Mouse (Mus musculus) heart, postnatal 4 days (tissue): ENCODE measurements around the gene Cmtm5. TPM values are rescaled to one million over a fixed set of nuclear protein-coding genes. Genes with fewer than 3 reads are reported as not detected.
"Not testable (repeated sequence)": the region's sequence is repeated elsewhere in the genome, so short reads cannot be mapped to it uniquely, and the experiment has no call there.

Experiments
- DNase-seq: peaks from one replicate; pipeline ENCODE4 v3.0.0; 2021
- microRNA-seq, 2 experiments: library from miRNA; unstranded; fragments of <30 nt; microRNA quantifications; one replicate each; pipeline ENCODE4 v1.2.0; 2021 to 2022
- total RNA-seq, 2 experiments: library from RNA; stranded (reverse); gene quantifications; 2 replicates each; pipeline ENCODE4 v1.2.3; 2021

Cmtm5 gene
- total RNA-seq, 2 experiments from 2014 or later = 0.33 TPM; not detected in 1

GRCm38 (mm10) chr14:54959853-54960613 is 24.0 kb downstream of the Cmtm5 start:
- DNase-seq = peak; percentile 48

DNA sequence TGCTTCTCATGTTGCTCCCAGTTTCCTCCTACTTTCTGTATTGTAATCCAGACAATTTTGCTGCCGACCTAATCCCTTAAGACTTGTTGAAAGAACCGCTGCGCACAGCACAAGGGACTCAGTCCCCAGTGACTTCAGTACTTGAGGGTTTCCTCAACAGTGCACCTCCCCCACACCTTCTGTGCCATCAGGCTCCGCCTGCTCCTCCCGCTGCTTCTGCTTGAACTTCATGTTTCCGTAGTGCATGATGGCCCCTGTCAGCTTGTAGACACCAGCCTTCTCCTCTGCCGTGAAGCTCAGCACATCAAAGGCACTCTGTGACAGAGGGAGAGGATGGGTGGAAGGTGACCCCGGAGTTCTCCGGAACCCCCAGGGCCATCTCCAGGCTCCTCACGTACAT is 24.7 kb downstream of the Cmtm5 start:
- DNase-seq = no peak

DNA sequence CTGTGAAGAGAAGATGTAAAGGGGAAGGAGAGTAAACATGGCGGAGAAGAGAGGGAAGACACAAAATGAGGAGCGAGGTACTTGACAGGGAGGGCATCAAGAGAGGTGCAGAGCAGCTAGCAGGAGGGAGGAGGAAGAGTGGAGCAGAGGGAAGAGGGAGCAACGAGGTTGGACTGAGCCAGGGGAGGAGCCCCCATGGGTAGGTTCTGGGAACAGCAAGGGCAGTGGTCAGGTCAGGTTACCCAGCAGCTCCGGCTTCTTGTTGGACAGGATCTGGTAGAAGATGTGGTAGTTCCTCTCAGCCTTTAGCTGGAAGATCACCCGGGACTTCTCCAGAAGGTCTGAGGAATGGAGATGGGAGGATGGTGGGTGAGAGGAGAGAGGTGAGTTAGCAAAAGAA is 25.4 kb downstream of the Cmtm5 start:
- no peak for DNase-seq

- no peak for DNase-seq
These were observed 26.7 kb downstream of the Cmtm5 start for GRCm38 (mm10) chr14:54962714-54963113.

- no peak for DNase-seq
These were observed 27.7 kb downstream of the Cmtm5 start for GRCm38 (mm10) chr14:54963727-54964126.

- no peak for DNase-seq
These were observed 29.0 kb downstream of the Cmtm5 start for GRCm38 (mm10) chr14:54965044-54965443.

GRCm38 (mm10) chr14:54965631-54966030 is 29.6 kb downstream of the Cmtm5 start:
- DNase-seq = no peak

DNA sequence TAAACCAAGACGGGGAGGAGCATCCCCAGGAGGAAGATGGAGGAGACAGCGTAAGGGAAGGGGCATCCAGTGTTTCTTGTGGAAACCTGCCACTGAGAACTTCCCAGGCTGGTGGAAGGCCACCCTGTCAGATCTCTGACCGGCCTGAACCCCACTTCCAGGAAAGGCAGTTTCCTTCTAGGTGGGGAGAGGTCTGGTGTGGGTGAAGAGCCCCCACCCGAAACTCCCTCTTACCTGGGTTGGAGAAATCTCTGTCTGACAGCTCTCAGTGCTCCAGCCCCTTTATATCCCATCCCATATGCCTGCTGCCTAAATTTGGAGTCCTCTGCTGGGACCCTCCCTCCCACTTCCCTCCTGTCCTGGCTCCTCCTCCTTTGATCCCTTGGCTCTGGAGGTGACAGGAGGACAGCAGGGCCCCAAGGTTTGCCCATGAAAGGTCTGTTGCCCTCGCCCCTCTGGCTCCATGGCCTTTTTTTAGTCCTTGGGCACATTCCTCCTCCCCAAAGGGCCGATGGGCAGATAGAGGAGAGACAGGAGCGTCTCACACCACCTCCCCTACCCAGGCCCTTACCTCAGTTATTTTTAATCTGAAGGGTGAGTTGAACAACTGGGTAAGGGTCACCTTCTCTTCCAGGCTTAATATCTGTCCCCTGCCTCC is 30.4 kb downstream of the Cmtm5 start, which contains the start of gene Myh6:
Myh6 (minus strand) TSS at position 608 of the 658 bp plus-strand sequence.
- DNase-seq = peak; percentile 81

DNA sequence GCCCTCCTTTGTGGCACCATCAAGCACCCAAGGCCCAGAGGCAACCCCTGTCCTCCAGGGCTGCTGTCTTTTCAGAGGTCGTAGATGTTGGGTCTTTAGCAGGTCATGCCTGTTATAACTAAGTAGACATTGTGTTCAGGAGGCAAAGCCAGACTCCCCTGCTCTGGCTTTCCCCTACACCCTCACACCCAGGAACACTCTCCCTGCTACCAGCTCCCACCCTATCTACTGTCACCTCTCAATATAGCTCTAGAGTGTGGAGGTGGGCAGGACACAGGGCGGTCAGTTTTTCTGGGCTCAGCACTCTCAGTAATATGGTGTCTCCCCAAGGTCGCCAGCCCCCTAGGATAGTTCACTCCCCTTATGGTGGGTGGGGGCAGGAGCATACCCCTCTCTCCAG is 31.8 kb downstream of the Cmtm5 start:
- DNase-seq = peak; percentile 63

- DNase-seq = peak; percentile 86
These were observed 32.3 kb downstream of the Cmtm5 start for GRCm38 (mm10) chr14:54968344-54968743.

DNA sequence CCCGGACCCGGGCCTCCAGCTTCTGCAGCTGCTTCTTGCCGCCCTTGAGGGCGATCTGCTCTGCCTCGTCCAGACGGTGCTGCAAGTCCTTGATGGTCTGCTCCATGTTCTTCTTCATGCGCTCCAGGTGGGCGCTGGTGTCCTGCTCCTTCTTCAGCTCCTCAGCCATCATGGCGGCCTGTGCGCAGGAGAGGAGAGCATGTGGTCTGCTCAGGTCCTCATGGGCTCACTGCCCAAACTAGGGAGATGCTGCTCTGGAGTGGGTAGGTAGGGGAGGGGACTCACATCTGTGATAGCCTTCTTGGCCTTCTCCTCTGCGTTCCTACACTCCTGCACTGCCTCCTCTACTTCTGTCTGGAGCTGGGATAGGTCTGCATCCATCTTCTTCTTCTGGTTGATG is 36.7 kb downstream of the Cmtm5 start:
- not testable (repeated sequence) for DNase-seq

DNA sequence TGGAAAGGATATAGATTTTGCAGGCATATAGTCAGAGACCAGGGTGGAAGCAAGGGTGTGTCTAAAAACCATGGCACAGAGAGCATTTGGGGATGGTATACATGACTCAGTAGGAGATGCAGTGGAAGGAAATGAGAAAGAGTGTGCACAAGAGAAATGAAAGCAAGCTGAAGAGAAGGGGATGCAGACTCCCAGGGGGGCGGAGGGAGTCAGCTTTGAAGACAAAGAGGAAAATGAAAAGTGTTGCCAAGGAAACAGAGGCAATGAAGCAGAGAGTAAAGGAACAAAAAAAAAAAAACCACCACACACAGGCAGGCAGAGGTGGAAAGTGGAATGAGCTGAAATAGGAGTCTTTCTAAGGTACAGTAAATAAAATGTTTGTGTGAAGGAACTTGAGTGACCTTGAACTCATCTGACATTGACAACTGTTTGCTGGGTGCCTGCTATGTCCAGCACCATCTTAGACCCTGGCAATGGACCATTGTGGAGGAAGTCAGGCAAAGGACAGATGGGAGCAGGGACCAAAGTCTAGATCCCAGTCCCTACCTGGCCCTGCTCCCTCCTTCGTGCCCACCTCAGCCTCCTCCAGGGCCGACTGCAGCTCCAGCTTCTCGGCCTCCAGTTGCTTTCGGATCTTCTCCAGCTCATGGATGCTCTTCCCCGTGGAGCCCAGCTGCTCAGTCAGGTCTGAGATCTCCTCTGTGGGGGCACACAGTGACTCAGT is 38.2 kb downstream of the Cmtm5 start:
- DNase-seq = no peak

DNA sequence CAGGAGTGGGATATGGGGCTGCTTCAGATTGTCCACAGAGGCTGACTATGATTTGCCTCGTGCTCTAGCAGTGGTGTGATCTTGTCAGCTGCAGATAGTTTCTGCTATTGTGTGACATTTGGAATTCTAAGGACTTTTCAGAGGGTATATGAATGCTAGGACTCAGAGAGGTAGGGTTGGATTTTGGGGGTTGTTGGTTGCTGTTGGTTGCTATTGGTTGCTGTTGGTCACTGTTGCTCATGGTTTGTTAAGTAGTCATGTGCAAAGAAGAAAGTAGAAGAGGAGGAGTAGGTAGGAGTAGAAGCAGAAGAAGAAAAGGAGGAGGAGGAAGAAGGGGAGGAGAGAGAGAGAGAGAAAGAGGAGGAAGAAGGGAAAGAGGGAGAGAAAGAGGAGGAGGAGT is 40.6 kb downstream of the Cmtm5 start, which contains the start of gene Gm17428:
Gm17428 (plus strand) TSS at position 301 of the 400 bp plus-strand sequence.
- DNase-seq = no peak

- no peak for DNase-seq
These were observed 42.6 kb downstream of the Cmtm5 start for GRCm38 (mm10) chr14:54978664-54979063.

DNA sequence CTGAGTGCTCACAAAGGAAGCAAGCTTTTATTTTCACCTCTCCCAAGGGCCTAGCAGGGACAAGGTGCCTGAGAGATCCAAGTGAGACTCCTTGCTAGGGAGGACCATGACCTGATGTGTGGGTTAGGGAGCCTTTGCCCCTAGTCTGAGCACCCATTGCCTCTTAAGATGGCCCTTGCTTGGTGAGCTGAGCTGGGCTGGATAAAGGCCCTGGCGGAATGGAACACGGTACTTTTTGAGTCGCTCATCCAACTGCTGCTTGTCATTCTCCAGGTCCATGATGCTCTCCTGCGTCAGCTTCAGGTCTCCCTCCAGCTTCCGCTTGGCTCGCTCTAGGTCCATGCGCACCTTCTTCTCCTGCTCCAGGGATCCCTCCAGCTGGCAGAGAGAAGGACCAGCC is 45.9 kb downstream of the Cmtm5 start:
- no peak for DNase-seq

- DNase-seq = not testable (repeated sequence)
These were observed 52.4 kb downstream of the Cmtm5 start for GRCm38 (mm10) chr14:54988350-54988874.

Small RNA genes within 50 kb of the gene (microRNA-seq; reads per million reads assigned to microRNA genes)
- gene Mir208a = 3,032 to 14,283 reads per million in 2 experiments
- 7,496 to 9,787 reads per million in 2 experiments for gene Mir208b

Other genes with a start within 250 kb of the Cmtm5 start
- 100 to 1,000 TPM; 119 to 129 TPM for gene Acin1, start 249.3 kb upstream of the Cmtm5 start, total RNA-seq
- under 1 TPM; 0.14 to 0.16 TPM for gene Gm29776, start 237.4 kb upstream of the Cmtm5 start, total RNA-seq
- gene Cebpe, start 224.1 kb upstream of the Cmtm5 start, total RNA-seq = not detected
- 1 to 10 TPM; 1.9 to 2.0 TPM for gene Slc7a8, start 154.3 kb upstream of the Cmtm5 start, total RNA-seq
- gene Rnf212b, start 122.1 kb upstream of the Cmtm5 start, total RNA-seq = not detected
- gene Homez, start 65.3 kb upstream of the Cmtm5 start, total RNA-seq = 1 to 10 TPM; 7.7 to 8.9 TPM
- gene Ppp1r3e, start 58.7 kb upstream of the Cmtm5 start, total RNA-seq = 1 to 10 TPM; 6.4 to 7.6 TPM
- 10 to 100 TPM; 37.5 to 39.2 TPM for gene Bcl2l2, start 52.9 kb upstream of the Cmtm5 start, total RNA-seq
- 1 to 10 TPM; 3.0 to 3.9 TPM for gene Gm20521, start 52.8 kb upstream of the Cmtm5 start, total RNA-seq
- 100 to 1,000 TPM; 141 to 142 TPM for gene Pabpn1, start 43.8 kb upstream of the Cmtm5 start, total RNA-seq
- gene Slc22a17, start 23.1 kb upstream of the Cmtm5 start, total RNA-seq = 10 to 100 TPM; 24.8 to 25.2 TPM
- 10 to 100 TPM; 10.5 to 10.9 TPM for gene Efs, start 10.1 kb upstream of the Cmtm5 start, total RNA-seq
- gene Il25, start 3.6 kb upstream of the Cmtm5 start, total RNA-seq = not detected
- over 10,000 TPM; 15,879 to 17,172 TPM for gene Myh6, start 30.7 kb downstream of the Cmtm5 start, total RNA-seq
- gene Gm17428, start 40.7 kb downstream of the Cmtm5 start, total RNA-seq = not detected
- gene Myh7, start 58.4 kb downstream of the Cmtm5 start, total RNA-seq = 1,000 to 10,000 TPM; 1,764 to 1,922 TPM
- gene Ngdn, start 79.2 kb downstream of the Cmtm5 start, total RNA-seq = 10 to 100 TPM; 35.7 to 39.7 TPM
- gene Zfhx2, start 156.1 kb downstream of the Cmtm5 start, total RNA-seq = 1 to 10 TPM; 2.9 to 3.8 TPM
- gene Thtpa, start 158.5 kb downstream of the Cmtm5 start, total RNA-seq = 10 to 100 TPM; 12.2 to 13.2 TPM
- gene Ap1g2, start 170.3 kb downstream of the Cmtm5 start, total RNA-seq = 1 to 10 TPM; 3.3 to 5.6 TPM
- gene Jph4, start 180.7 kb downstream of the Cmtm5 start, total RNA-seq = under 1 TPM; 0.10 to 0.16 TPM